Mouse (Mus musculus): ENCODE data around the gene R3hdm2.

R3hdm2 gene

GRCm38 (mm10) chr10:127422047-127422446, 41.9 kb downstream of the R3hdm2 start:
- peak; percentile 36 for DNase-seq (ENCODE audit: extremely low spot score, low spot score)

GRCm38 (mm10) chr10:127425794-127426193, 45.7 kb downstream of the R3hdm2 start:
- no peak for DNase-seq (ENCODE audit: extremely low spot score, low spot score)

GRCm38 (mm10) chr10:127426670-127427069, 46.5 kb downstream of the R3hdm2 start:
- DNase-seq (ENCODE audit: extremely low spot score, low spot score): no peak

- DNase-seq (ENCODE audit: extremely low spot score, low spot score): no peak
Observed at GRCm38 (mm10) chr10:127427107-127427506, 47.0 kb downstream of the R3hdm2 start.

- no peak for DNase-seq (ENCODE audit: extremely low spot score, low spot score)
Observed at GRCm38 (mm10) chr10:127427987-127428386, 47.9 kb downstream of the R3hdm2 start.

GRCm38 (mm10) chr10:127429538-127429937, 49.4 kb downstream of the R3hdm2 start:
- no peak for DNase-seq (ENCODE audit: extremely low spot score, low spot score)

GRCm38 (mm10) chr10:127432466-127432865, 52.3 kb downstream of the R3hdm2 start:
- DNase-seq (ENCODE audit: extremely low spot score, low spot score): no peak

GRCm38 (mm10) chr10:127437354-127438113, 57.4 kb downstream of the R3hdm2 start:
- no peak for DNase-seq (ENCODE audit: extremely low spot score, low spot score)

- DNase-seq (ENCODE audit: extremely low spot score, low spot score): no peak
Observed at GRCm38 (mm10) chr10:127453701-127454100, 73.6 kb downstream of the R3hdm2 start.

GRCm38 (mm10) chr10:127462411-127463096, 82.4 kb downstream of the R3hdm2 start:
- DNase-seq (ENCODE audit: extremely low spot score, low spot score): no peak

- DNase-seq (ENCODE audit: extremely low spot score, low spot score): no peak
Observed at GRCm38 (mm10) chr10:127471281-127471988, 91.3 kb downstream of the R3hdm2 start.

GRCm38 (mm10) chr10:127472722-127473121, 92.6 kb downstream of the R3hdm2 start:
- no peak for DNase-seq (ENCODE audit: extremely low spot score, low spot score)

GRCm38 (mm10) chr10:127475175-127475574, 95.0 kb downstream of the R3hdm2 start:
- DNase-seq (ENCODE audit: extremely low spot score, low spot score): no peak

- DNase-seq (ENCODE audit: extremely low spot score, low spot score): no peak
Observed at GRCm38 (mm10) chr10:127476541-127476940, 96.4 kb downstream of the R3hdm2 start.

GRCm38 (mm10) chr10:127477301-127477700, 97.2 kb downstream of the R3hdm2 start:
- no peak for DNase-seq (ENCODE audit: extremely low spot score, low spot score)

- no peak for DNase-seq (ENCODE audit: extremely low spot score, low spot score)
Observed at GRCm38 (mm10) chr10:127479131-127479530, 99.0 kb downstream of the R3hdm2 start.

GRCm38 (mm10) chr10:127480833-127481813, 101.0 kb downstream of the R3hdm2 start:
- DNase-seq (ENCODE audit: extremely low spot score, low spot score): no peak

GRCm38 (mm10) chr10:127485235-127485634, 105.1 kb downstream of the R3hdm2 start:
- no peak for DNase-seq (ENCODE audit: extremely low spot score, low spot score)

- DNase-seq (ENCODE audit: extremely low spot score, low spot score): no peak
Observed at GRCm38 (mm10) chr10:127488856-127489255, 108.7 kb downstream of the R3hdm2 start.

- no peak for DNase-seq (ENCODE audit: extremely low spot score, low spot score)
Observed at GRCm38 (mm10) chr10:127490160-127491127, 110.3 kb downstream of the R3hdm2 start.

Measured in neural tube, embryonic 10.5 days (tissue).